Mouse (Mus musculus) CD4-positive, CD25-positive, alpha-beta regulatory T cell, adult 4 months (primary cell): ENCODE results near the gene Cog2. TPM values are rescaled to one million over a fixed set of nuclear protein-coding genes. Genes with fewer than 3 reads are reported as not detected.
A peak's percentile ranks its signal among the peaks of the same experiment; 100 is the strongest.

Experiments
- ATAC-seq: one replicate; pipeline ENCODE4 v1.8.0; 2017
- polyA plus RNA-seq, 2 experiments: library from polyadenylated mRNA; unstranded; fragments of 100-300 nt; shearing (Covaris generic); gene quantifications; one replicate each; pipeline ENCODE4 v1.2.1; 2017

The Cog2 gene
- polyA plus RNA-seq, 2 experiments from 2014 or later = 49.6 to 62.7 TPM

DNA sequence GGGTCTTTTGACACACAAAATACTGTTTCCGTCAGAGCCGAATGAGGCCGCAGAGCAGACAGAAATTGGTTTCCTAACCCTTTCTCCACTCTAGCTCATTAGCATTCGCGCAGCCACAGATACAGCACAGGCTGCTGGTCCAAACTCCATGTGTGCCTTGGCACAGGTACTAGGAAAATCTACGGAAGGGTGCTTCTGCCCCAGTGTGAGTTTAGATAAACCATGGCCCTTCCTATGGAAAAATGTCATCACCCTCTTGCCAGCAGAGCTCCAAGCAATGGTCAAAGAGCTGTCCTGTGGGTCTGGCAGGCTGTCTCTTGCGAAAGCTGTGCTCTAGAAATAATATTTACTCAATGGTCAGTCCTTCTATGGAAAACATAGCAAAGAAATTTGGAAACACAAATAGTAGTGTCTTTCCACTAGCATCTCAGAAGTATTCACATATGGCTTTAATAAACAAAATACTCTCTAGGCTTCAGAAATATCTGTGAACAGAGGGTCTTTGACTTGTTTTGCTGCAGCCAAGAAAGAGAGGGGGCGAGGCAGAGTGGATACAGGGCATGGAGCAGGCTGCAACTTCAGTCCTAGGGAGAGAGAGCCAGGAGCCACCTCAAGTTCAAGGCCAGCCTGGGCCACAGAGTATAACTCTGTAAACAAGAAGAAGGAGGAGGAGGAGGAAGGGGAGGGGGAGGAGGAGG is 51.3 kb downstream of the Cog2 start:
- ATAC-seq = no peak

DNA sequence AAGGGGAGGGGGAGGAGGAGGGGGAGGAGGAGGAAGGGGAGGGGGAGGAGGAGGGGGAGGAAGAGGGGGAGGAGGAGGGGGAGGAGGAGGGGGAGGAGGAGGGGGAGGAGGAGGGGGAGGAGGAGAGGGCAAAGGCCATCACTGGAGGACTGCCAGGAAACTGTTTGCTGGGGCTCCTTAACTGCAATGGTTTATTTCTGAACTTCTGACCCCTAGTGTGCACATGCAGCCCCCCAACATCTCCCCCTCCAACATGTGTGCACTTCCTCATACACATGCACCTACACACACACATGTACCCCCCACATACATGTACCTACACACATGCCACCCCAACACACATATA is 51.8 kb downstream of the Cog2 start:
- no peak for ATAC-seq

DNA sequence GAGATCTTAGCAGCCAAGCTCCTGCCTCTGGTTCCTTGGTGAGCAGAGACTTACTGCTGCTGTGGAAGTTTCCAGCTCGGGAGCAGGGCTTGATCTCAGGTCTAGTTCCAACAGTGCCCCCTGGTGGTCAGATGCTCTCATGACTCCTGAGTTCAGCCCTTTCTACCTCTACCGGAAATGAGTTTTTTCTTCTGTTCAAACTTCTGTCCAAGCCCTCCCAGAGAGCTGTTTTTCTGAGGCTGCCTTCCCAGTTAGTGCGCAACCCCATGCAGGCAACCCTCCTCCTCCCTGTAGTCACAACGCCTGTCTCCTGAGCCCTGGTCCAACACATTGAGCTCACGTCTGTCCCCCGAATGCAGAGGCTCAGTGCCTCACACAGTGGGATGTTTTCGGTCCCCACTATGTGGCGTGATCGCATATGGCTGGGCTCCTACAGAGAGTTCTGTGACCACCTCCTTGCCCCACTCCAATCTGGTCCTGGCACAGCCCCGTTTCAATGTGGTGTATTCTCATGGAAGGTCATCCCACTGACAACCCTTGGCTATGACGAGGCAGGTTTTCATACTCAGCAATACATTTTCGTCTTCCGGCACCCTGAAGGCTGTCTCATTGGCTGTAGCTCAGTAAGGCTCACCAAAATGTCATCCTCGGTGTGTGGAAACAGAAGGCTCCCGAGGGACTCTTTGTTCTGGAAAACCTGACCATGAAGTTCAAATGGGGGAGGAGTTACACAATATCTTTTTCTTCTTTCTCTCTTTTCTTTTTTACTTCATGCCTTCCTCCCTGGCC is 53.2 kb downstream of the Cog2 start:
- ATAC-seq = peak; percentile 71

DNA sequence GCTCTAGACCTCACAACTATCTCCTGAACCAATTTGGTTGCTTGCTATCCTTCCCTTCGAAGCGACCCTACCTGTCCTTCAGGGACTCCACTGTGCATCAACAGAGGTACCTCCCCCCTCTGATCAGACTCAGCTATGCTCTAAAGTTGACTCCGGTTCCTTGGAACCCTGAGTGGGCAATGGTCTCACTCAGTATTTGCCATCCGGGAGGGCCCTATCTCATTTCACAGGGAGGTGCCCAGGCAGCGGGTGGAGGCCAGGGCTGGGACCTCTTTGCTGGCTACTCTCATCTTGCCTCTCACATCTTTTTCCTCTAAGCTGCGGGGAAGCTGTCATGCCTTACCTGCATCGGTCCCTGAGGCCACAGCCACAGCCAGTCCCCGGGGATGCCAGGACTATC is 55.2 kb downstream of the Cog2 start, which contains the start of gene Capn9:
TSS of gene Capn9 (plus strand) at position 301 of the 400 bp plus-strand sequence.
- ATAC-seq = no peak

DNA sequence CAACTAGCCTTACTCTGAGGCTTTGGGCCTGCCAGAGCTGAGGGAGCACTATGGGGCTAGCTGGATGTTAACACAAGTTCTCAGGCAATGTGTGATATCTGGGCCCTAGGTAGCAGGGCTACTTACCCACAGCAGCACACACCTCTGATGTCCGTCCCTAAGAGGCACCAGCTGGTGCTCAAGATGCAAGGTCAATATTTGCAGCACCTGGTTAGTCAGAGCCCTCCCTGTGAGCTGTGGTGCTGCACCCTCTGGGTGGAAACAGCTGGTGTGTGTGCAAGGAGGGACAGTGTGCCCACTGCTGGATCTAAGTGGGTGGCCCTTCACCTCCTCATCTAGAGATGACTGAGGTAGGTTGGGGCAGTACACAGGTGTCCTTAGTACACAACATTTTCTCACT is 56.2 kb downstream of the Cog2 start:
- ATAC-seq = no peak

DNA sequence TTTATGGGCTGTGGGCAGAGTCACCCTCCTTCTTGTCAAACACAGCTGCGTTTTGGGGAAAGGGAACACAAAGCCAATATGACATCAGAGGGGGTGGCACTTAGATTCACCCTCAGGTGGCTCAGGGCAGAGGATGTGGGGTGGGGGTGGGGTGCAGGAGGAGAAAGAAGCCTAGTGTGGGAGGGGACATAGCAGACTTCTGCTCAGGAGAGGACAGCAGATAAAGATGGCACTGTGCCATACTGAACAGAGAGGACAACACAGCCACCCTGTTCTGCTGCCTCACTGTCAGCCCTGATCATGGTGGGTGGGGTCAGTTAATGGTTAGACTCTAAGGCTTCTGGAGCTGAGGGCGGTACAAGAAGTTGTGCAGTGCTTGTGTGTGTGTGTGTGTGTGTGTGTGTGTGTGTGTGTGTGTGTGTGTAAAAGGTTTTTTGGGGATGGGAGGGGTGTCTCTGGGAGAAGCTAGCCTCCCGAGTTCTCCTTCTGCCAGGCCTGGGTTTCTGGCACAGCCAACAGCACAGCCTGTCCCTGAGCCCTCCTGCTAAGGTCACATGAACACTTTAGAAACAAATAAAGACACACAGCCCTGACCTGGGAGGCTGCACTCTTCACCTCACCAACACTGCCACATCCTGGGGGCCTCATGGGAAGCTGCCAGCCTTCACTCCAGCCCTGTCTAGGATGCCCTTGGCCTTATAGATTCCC is 65.3 kb downstream of the Cog2 start:
- no peak for ATAC-seq

DNA sequence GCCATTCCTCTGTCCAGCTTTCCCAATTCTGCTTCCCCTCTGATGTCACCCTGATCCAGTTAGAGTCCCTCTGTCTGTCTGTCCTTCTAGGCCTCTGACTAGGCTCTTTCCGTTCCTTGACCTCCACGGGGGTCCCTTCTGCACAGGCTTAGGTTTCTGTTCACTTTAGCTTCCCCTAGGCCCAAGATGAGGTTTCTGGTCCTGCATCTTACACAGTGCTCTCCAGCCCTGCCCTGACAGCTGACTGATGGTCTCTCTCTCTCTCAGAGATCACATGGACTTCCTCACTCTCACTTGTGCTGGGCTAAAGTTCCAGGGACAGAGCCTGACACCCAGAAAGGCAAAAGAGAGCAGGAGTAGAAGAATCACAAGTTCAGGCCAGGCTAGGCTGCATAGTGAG is 66.0 kb downstream of the Cog2 start:
- no peak for ATAC-seq

DNA sequence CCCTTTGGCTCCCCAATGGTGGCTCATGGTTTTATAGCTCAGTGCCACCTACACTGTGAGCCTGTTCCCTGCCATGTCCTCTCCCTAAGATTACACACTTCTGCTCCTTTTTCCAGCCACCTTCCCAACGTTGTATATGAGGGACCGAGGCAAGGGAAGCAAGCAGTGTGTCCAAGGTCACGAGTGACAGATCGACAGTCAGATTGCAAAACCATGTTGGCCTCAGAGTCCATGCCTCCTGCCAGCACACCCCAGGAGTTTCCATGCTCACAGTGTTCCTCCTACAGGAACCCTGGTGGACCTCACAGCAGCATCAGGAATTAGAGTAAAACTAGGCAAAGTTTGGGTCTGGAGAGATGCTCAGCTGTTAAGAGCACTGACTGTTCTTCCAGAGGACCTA is 68.8 kb downstream of the Cog2 start:
- ATAC-seq = no peak

Other genes with a start within 250 kb of the Cog2 start
- not detected for gene Pgbd5, start 81.1 kb upstream of the Cog2 start, polyA plus RNA-seq
- gene Agt, start 48.9 kb downstream of the Cog2 start, polyA plus RNA-seq = not detected
- gene Capn9, start 55.3 kb downstream of the Cog2 start, polyA plus RNA-seq = not detected
- under 1 TPM; 0.70 to 0.94 TPM for gene 2310022B05Rik, start 142.6 kb downstream of the Cog2 start, polyA plus RNA-seq
- gene Ttc13, start 201.2 kb downstream of the Cog2 start, polyA plus RNA-seq = 10 to 100 TPM; 32.1 to 32.6 TPM
- 10 to 100 TPM; 13.1 to 18.7 TPM for gene Arv1, start 201.4 kb downstream of the Cog2 start, polyA plus RNA-seq
- under 1 TPM; 0.73 to 0.80 TPM for gene Fam89a, start 231.1 kb downstream of the Cog2 start, polyA plus RNA-seq